ENCODE assay signal across 23 mouse cellular contexts in genomic region chr4:26695964-26696363, GRCm38 (mm10).
A peak's percentile ranks its signal among the peaks of the same experiment; 100 is the strongest.
DNase-seq lines count a peak whose midpoint lies in the region; ATAC-seq lines count a peak whose summit lies in the region.
"Had no signal": no experiment of that assay in that cellular context is flagged by ENCODE, and none has a peak within 500 bp of the region (broad histone marks: within the 10 kb centered on the region; RNA-seq: fewer than 3 reads in every experiment).

No protein-coding gene starts in this region.

- peak; percentile 7; the same call in 1 of the 2 replicates for ATAC-seq in forebrain, embryonic 14.5 days
- ATAC-seq in forebrain, embryonic 11.5 days (replicated peaks; ENCODE audit: low FRiP score), result no peak
- peak; percentile 55 for ATAC-seq in forebrain, embryonic 16.5 days
- no peak for ATAC-seq in forebrain, embryonic 12.5 days (ENCODE audit: low FRiP score)
- ATAC-seq in frontal cortex, adult (ENCODE audit: low TSS enrichment), result peak; percentile 80
- no peak for ATAC-seq in hindbrain, embryonic 16.5 days
- ATAC-seq: activated CD4-positive, CD25-positive, alpha-beta regulatory T cell, adult 4 months; CD4-positive, CD25-positive, alpha-beta regulatory T cell, adult 4 months; Patski had no signal

- WGBS in forebrain, embryonic 14.5 days, result 60% methylated on average over 3 of the region's 3 CpGs
- WGBS in forebrain, embryonic 11.5 days, result 80% methylated on average over 3 of the region's 3 CpGs
- 42% methylated on average over 3 of the region's 3 CpGs for WGBS in forebrain, embryonic 16.5 days
- 76% methylated on average over 3 of the region's 3 CpGs for WGBS in forebrain, embryonic 12.5 days
- WGBS in hindbrain, embryonic 16.5 days, result 77% methylated on average over 3 of the region's 3 CpGs

- no peak overlapping the region for H3K4me3 ChIP-seq in forebrain, embryonic 14.5 days (ENCODE audit: low read depth, low read length)
- no peak overlapping the region for H3K4me3 ChIP-seq in forebrain, embryonic 11.5 days (ENCODE audit: low read depth, low read length)
- H3K4me3 ChIP-seq in forebrain, embryonic 16.5 days (replicated peaks; ENCODE audit: low read length), result no peak overlapping the region
- no peak overlapping the region for H3K4me3 ChIP-seq in forebrain, embryonic 12.5 days (replicated peaks)
- no peak overlapping the region for H3K4me3 ChIP-seq in hindbrain, embryonic 16.5 days (ENCODE audit: low read length)
- H3K4me3 ChIP-seq: embryonic facial prominence, embryonic 10.5 days; embryonic facial prominence, embryonic 12.5 days had no signal

- H3K27ac ChIP-seq in forebrain, embryonic 14.5 days (ENCODE audit: low read depth, low read length), result no peak overlapping the region
- no peak overlapping the region for H3K27ac ChIP-seq in forebrain, embryonic 11.5 days (ENCODE audit: low read depth, low read length)
- no peak overlapping the region for H3K27ac ChIP-seq in forebrain, embryonic 16.5 days (ENCODE audit: low read length)
- H3K27ac ChIP-seq in forebrain, embryonic 12.5 days, result no peak overlapping the region
- no peak overlapping the region for H3K27ac ChIP-seq in hindbrain, embryonic 16.5 days (ENCODE audit: low read depth, low read length)
- H3K27ac ChIP-seq: embryonic facial prominence, embryonic 10.5 days; embryonic facial prominence, embryonic 12.5 days had no signal

- no peak overlapping the region for H3K4me2 ChIP-seq in forebrain, embryonic 14.5 days (ENCODE audit: low read length)
- H3K4me2 ChIP-seq in forebrain, embryonic 11.5 days (ENCODE audit: low read depth, low read length, severe bottlenecking), result no peak overlapping the region
- H3K4me2 ChIP-seq in forebrain, embryonic 16.5 days (ENCODE audit: low read length), result no peak overlapping the region
- no peak overlapping the region for H3K4me2 ChIP-seq in forebrain, embryonic 12.5 days
- no peak overlapping the region for H3K4me2 ChIP-seq in hindbrain, embryonic 16.5 days (ENCODE audit: low read length)
- H3K4me2 ChIP-seq: embryonic facial prominence, embryonic 12.5 days had no signal

- no peaks in the 10 kb centered on the region for H3K9me3 ChIP-seq in forebrain, embryonic 14.5 days (replicated peaks; ENCODE audit: control insufficient read depth, low read length)
- H3K9me3 ChIP-seq in forebrain, embryonic 11.5 days (ENCODE audit: control insufficient read depth, low read length), result no peaks in the 10 kb centered on the region
- no peaks in the 10 kb centered on the region for H3K9me3 ChIP-seq in forebrain, embryonic 16.5 days (ENCODE audit: control insufficient read depth, low read length)
- no peaks in the 10 kb centered on the region for H3K9me3 ChIP-seq in forebrain, embryonic 12.5 days
- no peaks in the 10 kb centered on the region for H3K9me3 ChIP-seq in hindbrain, embryonic 16.5 days (ENCODE audit: control insufficient read depth, low read length)
- H3K9me3 ChIP-seq: embryonic facial prominence, embryonic 10.5 days; embryonic facial prominence, embryonic 12.5 days; G1E had no signal

- no peaks in the 10 kb centered on the region for H3K27me3 ChIP-seq in forebrain, embryonic 14.5 days (replicated peaks; ENCODE audit: control insufficient read depth, insufficient read depth, low read length)
- H3K27me3 ChIP-seq in forebrain, embryonic 11.5 days (ENCODE audit: control insufficient read depth, insufficient read depth, low read length), result no peaks in the 10 kb centered on the region
- no peaks in the 10 kb centered on the region for H3K27me3 ChIP-seq in forebrain, embryonic 16.5 days (replicated peaks; ENCODE audit: control insufficient read depth, insufficient read depth, low read length)
- H3K27me3 ChIP-seq in forebrain, embryonic 12.5 days, result no peaks in the 10 kb centered on the region
- H3K27me3 ChIP-seq in hindbrain, embryonic 16.5 days (replicated peaks; ENCODE audit: control insufficient read depth, insufficient read depth, low read length), result no peaks in the 10 kb centered on the region
- H3K27me3 ChIP-seq: CH12.LX; embryonic facial prominence, embryonic 12.5 days; Patski had no signal

- H3K4me1 ChIP-seq in forebrain, embryonic 14.5 days (ENCODE audit: control insufficient read depth, insufficient read depth, low read length), result no peaks in the 10 kb centered on the region
- H3K4me1 ChIP-seq in forebrain, embryonic 11.5 days (replicated peaks; ENCODE audit: control insufficient read depth, insufficient read depth, low read length), result no peaks in the 10 kb centered on the region
- no peaks in the 10 kb centered on the region for H3K4me1 ChIP-seq in forebrain, embryonic 16.5 days (replicated peaks; ENCODE audit: control insufficient read depth, insufficient read depth, low read length)
- no peaks in the 10 kb centered on the region for H3K4me1 ChIP-seq in forebrain, embryonic 12.5 days
- no peaks in the 10 kb centered on the region for H3K4me1 ChIP-seq in hindbrain, embryonic 16.5 days (ENCODE audit: control insufficient read depth, insufficient read depth, low read depth, low read length)
- H3K4me1 ChIP-seq: embryonic facial prominence, embryonic 10.5 days; embryonic facial prominence, embryonic 12.5 days had no signal

- H3K36me3 ChIP-seq in forebrain, embryonic 14.5 days (ENCODE audit: control insufficient read depth, insufficient read depth, low read length), result no peaks in the 10 kb centered on the region
- H3K36me3 ChIP-seq in forebrain, embryonic 11.5 days (ENCODE audit: control insufficient read depth, insufficient read depth, low read length), result no peaks in the 10 kb centered on the region
- H3K36me3 ChIP-seq in forebrain, embryonic 16.5 days (ENCODE audit: control insufficient read depth, insufficient read depth), result no peaks in the 10 kb centered on the region
- H3K36me3 ChIP-seq in forebrain, embryonic 12.5 days (replicated peaks), result no peaks in the 10 kb centered on the region
- no peaks in the 10 kb centered on the region for H3K36me3 ChIP-seq in hindbrain, embryonic 16.5 days (ENCODE audit: control insufficient read depth, insufficient read depth, low read length)
- H3K36me3 ChIP-seq: embryonic facial prominence, embryonic 10.5 days; embryonic facial prominence, embryonic 12.5 days; G1E had no signal

- no peak overlapping the region for H3K9ac ChIP-seq in forebrain, embryonic 14.5 days (ENCODE audit: low read length)
- no peak overlapping the region for H3K9ac ChIP-seq in forebrain, embryonic 11.5 days (ENCODE audit: low read length)
- H3K9ac ChIP-seq in forebrain, embryonic 16.5 days (replicated peaks; ENCODE audit: low read depth, low read length), result no peak overlapping the region
- H3K9ac ChIP-seq in forebrain, embryonic 12.5 days, result no peak overlapping the region
- H3K9ac ChIP-seq in hindbrain, embryonic 16.5 days (ENCODE audit: low read depth, low read length), result no peak overlapping the region
- H3K9ac ChIP-seq: embryonic facial prominence, embryonic 12.5 days had no signal

- peak; percentile 9 for DNase-seq in forebrain, embryonic 14.5 days (ENCODE audit: low spot score)
- no peak for DNase-seq in forebrain, embryonic 11.5 days (ENCODE audit: low spot score)
- no peak for DNase-seq in frontal cortex, postnatal 10 days (ENCODE audit: low spot score in 2 of 2)
- DNase-seq: adrenal gland, adult 8-10 months; adrenal gland, postnatal 14 days; adrenal gland, postnatal 36 days; B cell, adult 2 months; cerebellum, adult 11-12 months; cerebellum, adult 2 months; cerebellum, adult 9-10 months; cerebellum, postnatal 10 days; cerebellum, postnatal 25 days had no signal

Comparison
In these comparisons a context has a peak if more than half of its experiments do, and no peak if none do; other contexts are left out.
1. ATAC-seq: peak in forebrain, embryonic 14.5 days (single experiment), forebrain, embryonic 16.5 days (single experiment) and frontal cortex, adult (single experiment); none in forebrain, embryonic 11.5 days (single experiment), forebrain, embryonic 12.5 days (single experiment) and hindbrain, embryonic 16.5 days (single experiment).